Mouse (Mus musculus): Measurements from ENCODE around the gene Atp5k.

The Atp5k gene

GRCm38 (mm10) chr5:108423427-108423826 lies 10.8 kb downstream of the Atp5k start:
- DNase-seq, result no peak

- DNase-seq, result no peak
These were observed 11.5 kb downstream of the Atp5k start for GRCm38 (mm10) chr5:108422741-108423140.

- DNase-seq, result no peak
These were observed 19.5 kb downstream of the Atp5k start for GRCm38 (mm10) chr5:108414711-108415110.

GRCm38 (mm10) chr5:108406977-108407376 lies 27.3 kb downstream of the Atp5k start:
- DNase-seq, result no peak

- no peak for DNase-seq
These were observed 28.8 kb downstream of the Atp5k start for GRCm38 (mm10) chr5:108405460-108405859.

GRCm38 (mm10) chr5:108403453-108403852 lies 30.8 kb downstream of the Atp5k start:
- DNase-seq, result no peak

- DNase-seq, result no peak
These were observed 44.5 kb downstream of the Atp5k start for GRCm38 (mm10) chr5:108389744-108390143.

GRCm38 (mm10) chr5:108388201-108388600 lies 46.0 kb downstream of the Atp5k start, which contains the start of gene Pde6b:
TSS of gene Pde6b (plus strand) at chr5:108388391.
- no peak for DNase-seq

GRCm38 (mm10) chr5:108386449-108386848 lies 47.8 kb downstream of the Atp5k start:
- DNase-seq, result no peak

GRCm38 (mm10) chr5:108385632-108386031 lies 48.6 kb downstream of the Atp5k start:
- no peak for DNase-seq

Measured in cerebellum, postnatal 25 days (tissue).